Mouse (Mus musculus) embryonic facial prominence, embryonic 10.5 days (tissue): ENCODE measurements at regions not wholly inside any gene's neighbourhood (a gene's known extent, or its start where the extent isn't known, plus 50 kb on each side); places are given as distances from the start of the nearest gene placed in this dataset.

ENCODE experiments used
- DNase-seq: peaks from one replicate; pipeline ENCODE4 v3.0.0-alpha.2; 2017; ENCODE audit warnings: low spot score
- H3K27ac ChIP-seq: fragments of 300-500 bp; sonication (generic); replicated peaks from 2 replicates; pipeline ENCODE4 v1.5.1; 2016; ENCODE audit warnings: mild to moderate bottlenecking
- H3K27me3 ChIP-seq: fragments of 300-500 bp; sonication (generic); replicated peaks from 2 replicates; pipeline ENCODE4 v1.6.1; 2016; ENCODE audit warnings: low read depth, mild to moderate bottlenecking; ENCODE audit not compliant: poor library complexity, severe bottlenecking
- H3K36me3 ChIP-seq: fragments of 300-500 bp; sonication (generic); replicated peaks from 2 replicates; pipeline ENCODE4 v1.6.1; 2016; ENCODE audit warnings: mild to moderate bottlenecking, moderate library complexity
- H3K4me1 ChIP-seq: fragments of 300-500 bp; sonication (generic); 2 replicates; pipeline ENCODE4 v1.6.1; 2016
- H3K4me3 ChIP-seq: fragments of 300-500 bp; sonication (generic); 2 replicates; pipeline ENCODE4 v1.5.1; 2016; ENCODE audit warnings: mild to moderate bottlenecking, moderate library complexity
- H3K9me3 ChIP-seq: fragments of 300-500 bp; sonication (generic); 2 replicates; pipeline ENCODE4 v1.6.1; 2016; ENCODE audit warnings: mild to moderate bottlenecking
- WGBS: fragments of 180-500 bp; shearing (Covaris S2); methylation state at CpG from one replicate; pipeline ENCODE4 v1.1.7; 2016; 5-methylcytosine and 5-hydroxymethylcytosine counted together

GRCm38 (mm10) chr2:71625298-71625902 lies 78.8 kb upstream of the Dlx2 start:
- H3K9me3 ChIP-seq: no peaks in the 10 kb centered on the region
- DNase-seq: no peak
- H3K4me1 ChIP-seq: peaks cover 53% of the 10 kb centered on the region
- H3K27ac ChIP-seq: no peak overlapping the region
- H3K36me3 ChIP-seq: no peaks in the 10 kb centered on the region
- 70% methylated on average over 7 of the region's 7 CpGs for WGBS
- H3K27me3 ChIP-seq: peaks cover 38% of the 10 kb centered on the region
- H3K4me3 ChIP-seq: no peak overlapping the region

- 62% methylated on average over 12 of the region's 12 CpGs for WGBS
- Histone ChIP-seq H3K27me3 (peaks cover 43% of the 10 kb centered on the region), H3K4me3 (no peak overlapping the region), H3K4me1 (peaks cover 54% of the 10 kb centered on the region), H3K27ac (0 out of 2 replicates have a peak overlapping the region, but pooled peaks have one; percentile 40), H3K36me3 (no peaks in the 10 kb centered on the region), H3K9me3 (no peaks in the 10 kb centered on the region)
- no peak for DNase-seq
Observed at GRCm38 (mm10) chr2:71626404-71626803, 79.8 kb upstream of the Dlx2 start.

GRCm38 (mm10) chr2:71627097-71627755 lies 80.7 kb upstream of the Dlx2 start:
- H3K4me1 ChIP-seq: peaks cover 54% of the 10 kb centered on the region
- H3K36me3 ChIP-seq: no peaks in the 10 kb centered on the region
- no peaks in the 10 kb centered on the region for H3K9me3 ChIP-seq
- 53% methylated on average over 14 of the region's 14 CpGs for WGBS
- peaks cover 43% of the 10 kb centered on the region for H3K27me3 ChIP-seq
- no peak for DNase-seq
- H3K27ac ChIP-seq: 0 out of 2 replicates have a peak overlapping the region, but pooled peaks have one; percentile 14
- no peak overlapping the region for H3K4me3 ChIP-seq

- 8% methylated on average over 7 of the region's 7 CpGs for WGBS
- Histone ChIP-seq H3K27me3 (peaks cover 43% of the 10 kb centered on the region), H3K27ac (peak overlapping the region; percentile 60; the same call in 1 of the 2 replicates)
Observed at GRCm38 (mm10) chr2:71628821-71629220, 82.3 kb upstream of the Dlx2 start.

GRCm38 (mm10) chr2:71629301-71630142 lies 83.0 kb upstream of the Dlx2 start:
- H3K27ac ChIP-seq: peak overlapping the region; percentile 60
- peak; percentile 56 for DNase-seq
- no peaks in the 10 kb centered on the region for H3K36me3 ChIP-seq
- under 1% methylated on average over 43 of the region's 43 CpGs for WGBS
- H3K4me1 ChIP-seq: peaks cover 46% of the 10 kb centered on the region
- no peaks in the 10 kb centered on the region for H3K9me3 ChIP-seq
- peak overlapping the region; percentile 54 for H3K4me3 ChIP-seq
- peaks cover 43% of the 10 kb centered on the region for H3K27me3 ChIP-seq

More at GRCm38 (mm10) chr2:71628821-71629220, 82.3 kb upstream of the Dlx2 start:
- H3K4me3 ChIP-seq: peak overlapping the region; percentile 54
- DNase-seq: peak; percentile 42
- H3K36me3 ChIP-seq: no peaks in the 10 kb centered on the region
- H3K9me3 ChIP-seq: no peaks in the 10 kb centered on the region
- peaks cover 46% of the 10 kb centered on the region for H3K4me1 ChIP-seq

DNA sequence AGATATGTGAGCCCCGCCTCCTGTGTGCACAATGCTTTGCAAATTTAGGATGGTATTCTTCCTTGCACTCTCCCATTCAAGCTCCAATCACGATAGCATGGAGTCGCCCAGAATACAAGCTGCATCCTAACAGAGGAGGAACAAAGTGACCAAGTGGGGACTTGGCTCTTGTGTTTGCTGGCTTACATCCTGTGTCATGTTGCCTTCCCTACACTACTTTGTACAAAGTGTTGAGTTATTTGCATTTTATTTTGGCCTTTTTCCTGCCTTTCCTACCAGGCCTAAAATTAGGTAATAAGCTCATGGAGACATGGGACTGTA lies 83.5 kb upstream of the Dlx2 start:
- H3K36me3 ChIP-seq: no peaks in the 10 kb centered on the region
- H3K4me1 ChIP-seq: peaks cover 45% of the 10 kb centered on the region
- 5% methylated on average over 3 of the region's 3 CpGs for WGBS
- DNase-seq: no peak
- peaks cover 43% of the 10 kb centered on the region for H3K27me3 ChIP-seq
- peak overlapping the region; percentile 60; the same call in 1 of the 2 replicates for H3K27ac ChIP-seq
- no peaks in the 10 kb centered on the region for H3K9me3 ChIP-seq
- peak overlapping the region; percentile 54 for H3K4me3 ChIP-seq

DNA sequence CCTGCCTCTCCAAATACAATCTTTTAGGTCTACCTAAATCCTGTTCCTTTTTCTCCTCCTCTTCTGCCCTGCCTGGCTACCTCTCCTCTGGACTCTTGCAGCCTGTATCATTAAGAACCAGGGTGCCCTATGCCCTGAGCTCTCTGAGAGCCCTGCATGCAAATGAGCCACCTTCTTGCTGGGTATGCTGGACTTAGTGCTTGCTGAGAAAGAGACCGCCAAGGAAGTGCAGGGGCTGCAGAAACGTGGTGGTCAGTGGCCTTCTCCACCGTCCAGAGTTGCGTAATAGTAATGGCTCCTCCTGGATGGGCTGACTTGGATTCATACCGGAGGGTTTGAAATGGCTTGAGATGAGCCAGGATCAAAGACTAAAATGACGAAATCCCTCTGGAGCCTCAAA lies 86.9 kb upstream of the Dlx2 start:
- no peak overlapping the region for H3K4me3 ChIP-seq
- WGBS: 74% methylated on average over 6 of the region's 6 CpGs
- no peak for DNase-seq
- H3K9me3 ChIP-seq: no peaks in the 10 kb centered on the region
- peaks cover 27% of the 10 kb centered on the region for H3K4me1 ChIP-seq
- no peak overlapping the region for H3K27ac ChIP-seq
- peaks cover 22% of the 10 kb centered on the region for H3K27me3 ChIP-seq
- H3K36me3 ChIP-seq: no peaks in the 10 kb centered on the region

DNA sequence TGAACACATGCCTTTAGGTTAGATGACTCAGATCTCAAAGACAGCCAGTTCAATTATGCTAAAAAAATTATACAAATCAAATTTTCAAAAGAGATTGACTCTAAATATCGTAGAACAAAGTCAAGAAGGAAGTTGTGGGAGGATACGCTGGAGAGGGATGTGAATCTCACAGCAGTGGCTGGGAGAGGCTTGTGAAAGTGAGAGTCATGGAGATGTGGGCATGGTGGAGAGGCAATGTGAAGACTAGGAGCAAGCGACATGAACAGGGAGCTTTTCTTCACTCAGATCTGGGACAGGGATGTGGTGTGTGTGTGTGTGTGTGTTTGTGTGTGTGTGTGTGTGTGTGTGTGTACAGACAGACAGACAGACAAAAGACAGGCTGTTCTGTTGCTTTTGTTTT lies 87.9 kb upstream of the Dlx2 start:
- Histone ChIP-seq H3K36me3 (no peaks in the 10 kb centered on the region), H3K27ac (no peak overlapping the region), H3K27me3 (peaks cover 12% of the 10 kb centered on the region), H3K9me3 (no peaks in the 10 kb centered on the region), H3K4me3 (no peak overlapping the region), H3K4me1 (peaks cover 17% of the 10 kb centered on the region)
- 80% methylated on average over 3 of the region's 3 CpGs for WGBS
- DNase-seq: no peak

DNA sequence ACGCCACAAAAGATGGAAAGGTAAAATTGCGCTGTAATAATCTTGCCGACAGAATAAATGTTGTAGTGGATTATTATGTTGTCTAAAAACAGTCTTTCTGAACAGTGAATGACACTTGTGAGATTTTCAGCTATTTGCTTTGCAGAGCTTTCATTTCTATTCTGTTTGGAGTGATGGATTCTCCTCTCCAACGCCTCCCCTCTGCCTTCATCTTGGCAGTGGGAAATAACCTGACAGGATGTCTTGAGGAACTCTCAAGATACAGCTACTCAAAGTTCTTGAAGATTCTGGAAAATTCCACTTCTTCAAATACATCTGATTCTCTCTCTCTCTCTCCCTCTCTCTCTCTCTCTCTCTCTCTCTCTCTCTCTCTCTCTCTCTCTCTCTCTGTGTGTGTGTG lies 89.6 kb upstream of the Dlx2 start:
- peaks cover 7% of the 10 kb centered on the region for H3K4me1 ChIP-seq
- 0 out of 2 replicates have a peak, but pooled peaks cover 3% of the 10 kb centered on the region for H3K36me3 ChIP-seq
- H3K27ac ChIP-seq: no peak overlapping the region
- 90% methylated on average over 4 of the region's 4 CpGs for WGBS
- peaks cover 3% of the 10 kb centered on the region; the same call in 1 of the 2 replicates for H3K9me3 ChIP-seq
- H3K27me3 ChIP-seq: no peaks in the 10 kb centered on the region
- no peak for DNase-seq
- H3K4me3 ChIP-seq: no peak overlapping the region

DNA sequence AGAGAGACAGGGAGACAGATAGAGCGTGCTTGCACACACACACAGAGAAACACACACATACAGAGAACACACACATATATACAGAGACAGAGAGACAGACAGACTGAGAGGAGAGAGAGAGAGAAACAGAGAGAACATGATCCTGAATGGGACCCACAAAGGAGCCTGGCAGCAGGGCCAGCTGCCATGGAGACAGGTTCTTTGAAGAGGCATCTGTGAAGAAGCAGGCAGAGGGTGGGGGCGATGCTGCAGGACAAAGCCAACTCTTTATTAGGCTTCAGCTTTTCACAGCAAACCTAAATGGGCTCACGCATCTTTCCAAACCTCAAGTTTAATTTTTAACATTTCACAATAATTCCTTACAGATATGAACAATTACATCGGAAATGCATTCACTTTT lies 90.0 kb upstream of the Dlx2 start:
- WGBS: 64% methylated on average over 4 of the region's 4 CpGs
- Histone ChIP-seq H3K4me1 (peaks cover 7% of the 10 kb centered on the region), H3K9me3 (peaks cover 8% of the 10 kb centered on the region; the same call in 1 of the 2 replicates), H3K4me3 (no peak overlapping the region), H3K27me3 (no peaks in the 10 kb centered on the region), H3K27ac (no peak overlapping the region), H3K36me3 (0 out of 2 replicates have a peak, but pooled peaks cover 6% of the 10 kb centered on the region)
- no peak for DNase-seq

DNA sequence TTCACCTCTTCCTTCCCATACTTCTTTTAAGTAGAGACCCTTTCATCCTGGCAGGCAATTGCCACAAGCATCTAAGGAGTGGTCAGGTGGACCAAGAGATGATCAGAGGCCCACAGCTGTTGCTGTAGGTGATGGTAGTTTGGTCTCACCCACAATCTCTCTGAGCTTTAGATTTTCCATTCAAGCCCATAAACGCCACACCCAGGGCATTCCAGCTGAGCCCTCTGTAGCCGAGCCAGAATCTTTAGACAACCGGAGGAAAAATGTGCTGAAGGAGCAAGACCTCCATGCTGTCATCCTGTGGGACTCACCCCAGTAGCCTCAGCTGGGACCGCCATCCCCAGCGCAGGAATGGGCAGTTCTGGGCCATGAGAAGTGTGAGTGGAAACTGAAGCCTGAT lies 93.7 kb upstream of the Dlx2 start:
- 0 out of 2 replicates have a peak, but pooled peaks cover 6% of the 10 kb centered on the region for H3K36me3 ChIP-seq
- peaks cover 10% of the 10 kb centered on the region; the same call in 1 of the 2 replicates for H3K9me3 ChIP-seq
- H3K27ac ChIP-seq: no peak overlapping the region
- H3K4me3 ChIP-seq: no peak overlapping the region
- no peaks in the 10 kb centered on the region for H3K27me3 ChIP-seq
- H3K4me1 ChIP-seq: peaks cover 15% of the 10 kb centered on the region
- DNase-seq: no peak
- 93% methylated on average over 5 of the region's 5 CpGs for WGBS

- 58% methylated on average over 6 of the region's 6 CpGs for WGBS
- DNase-seq: peak; percentile 42
- Histone ChIP-seq H3K36me3 (0 out of 2 replicates have a peak, but pooled peaks cover 6% of the 10 kb centered on the region), H3K27me3 (0 out of 2 replicates have a peak, but pooled peaks cover 8% of the 10 kb centered on the region), H3K4me3 (no peak overlapping the region), H3K9me3 (peaks cover 10% of the 10 kb centered on the region; the same call in 1 of the 2 replicates), H3K4me1 (peaks cover 16% of the 10 kb centered on the region), H3K27ac (no peak overlapping the region)
Observed at GRCm38 (mm10) chr2:71644038-71644470, 97.5 kb upstream of the Dlx2 start.
